Mouse (Mus musculus): ENCODE measurements around the gene Gm3476. TPM values are rescaled to one million over a fixed set of nuclear protein-coding genes. Genes with fewer than 3 reads are reported as not detected.

The Gm3476 gene
- polyA plus RNA-seq, 2 experiments = not detected

Other genes with a start within 250 kb of the Gm3476 start
- 0.06 TPM in 2 replicates for gene Gm8237, start 245.4 kb downstream of the Gm3476 start, polyA plus RNA-seq (2012; rRNA removed)
- 0.36 TPM in 1 of 2 replicates, not detected in the other for gene Gm8237, start 245.4 kb downstream of the Gm3476 start, polyA plus RNA-seq (2014; fragmentation: Nextera tagmentation; extraction: Ambion mirVana)
- gene Gm3248, start 164.1 kb downstream of the Gm3476 start, polyA plus RNA-seq (2012; rRNA removed) = 0.44 and 0.49 TPM in 2 replicates
- 0.10 TPM in 1 of 2 replicates, not detected in the other for gene Gm3248, start 164.1 kb downstream of the Gm3476 start, polyA plus RNA-seq (2014; fragmentation: Nextera tagmentation; extraction: Ambion mirVana)
- gene Gm3453, start 146.7 kb downstream of the Gm3476 start, polyA plus RNA-seq (2012; rRNA removed) = not detected in 2 replicates
- not detected in 2 replicates for gene Gm3453, start 146.7 kb downstream of the Gm3476 start, polyA plus RNA-seq (2014; fragmentation: Nextera tagmentation; extraction: Ambion mirVana)
- not detected in 2 replicates for gene Gm6337, start 67.5 kb downstream of the Gm3476 start, polyA plus RNA-seq (2012; rRNA removed)
- not detected in 2 replicates for gene Gm6337, start 67.5 kb downstream of the Gm3476 start, polyA plus RNA-seq (2014; fragmentation: Nextera tagmentation; extraction: Ambion mirVana)
- 1.4 and 2.1 TPM in 2 replicates for gene Gm8206, start 31.9 kb downstream of the Gm3476 start, polyA plus RNA-seq (2012; rRNA removed)
- gene Gm8206, start 31.9 kb downstream of the Gm3476 start, polyA plus RNA-seq (2014; fragmentation: Nextera tagmentation; extraction: Ambion mirVana) = 0.90 and 1.4 TPM in 2 replicates
- gene Gm3468, start 17.1 kb downstream of the Gm3476 start, polyA plus RNA-seq (2012; rRNA removed) = 4.0 and 4.2 TPM in 2 replicates
- gene Gm3468, start 17.1 kb downstream of the Gm3476 start, polyA plus RNA-seq (2014; fragmentation: Nextera tagmentation; extraction: Ambion mirVana) = 1.3 and 1.4 TPM in 2 replicates
- gene Gm21560, start 93.5 kb upstream of the Gm3476 start, polyA plus RNA-seq (2012; rRNA removed) = not detected in 2 replicates
- gene Gm21560, start 93.5 kb upstream of the Gm3476 start, polyA plus RNA-seq (2014; fragmentation: Nextera tagmentation; extraction: Ambion mirVana) = not detected in 2 replicates
- gene Gm3411, start 161.4 kb upstream of the Gm3476 start, polyA plus RNA-seq (2012; rRNA removed) = 0.27 and 0.44 TPM in 2 replicates
- 0.51 and 0.76 TPM in 2 replicates for gene Gm3411, start 161.4 kb upstream of the Gm3476 start, polyA plus RNA-seq (2014; fragmentation: Nextera tagmentation; extraction: Ambion mirVana)
- gene Gm21103, start 179.0 kb upstream of the Gm3476 start, polyA plus RNA-seq (2012; rRNA removed) = not detected in 2 replicates
- not detected in 2 replicates for gene Gm21103, start 179.0 kb upstream of the Gm3476 start, polyA plus RNA-seq (2014; fragmentation: Nextera tagmentation; extraction: Ambion mirVana)
- gene Gm3618, start 217.9 kb upstream of the Gm3476 start, polyA plus RNA-seq (2012; rRNA removed) = not detected in 2 replicates
- not detected in 2 replicates for gene Gm3618, start 217.9 kb upstream of the Gm3476 start, polyA plus RNA-seq (2014; fragmentation: Nextera tagmentation; extraction: Ambion mirVana)

Measured in limb, embryonic 14.5 days (tissue).